Mouse (Mus musculus) lung, embryonic 15.5 days (tissue): ENCODE measurements around the gene Gfi1. TPM values are rescaled to one million over a fixed set of nuclear protein-coding genes. Genes with fewer than 3 reads are reported as not detected.
A peak's percentile ranks its signal among the peaks of the same experiment; 100 is the strongest.

ENCODE experiments used
- ATAC-seq: fragments of 200-750 bp; cut with Nextera tagmentation; 2 replicates; pipeline ENCODE4 v1.8.0; 2017; ENCODE audit warnings: moderate number of reproducible peaks, borderline replicate concordance; ENCODE audit not compliant: low FRiP score, low TSS enrichment; ENCODE audit errors: extremely low read depth
- H3K27ac ChIP-seq: fragments of 300-500 bp; sonication (generic); 2 replicates; pipeline ENCODE4 v1.5.1; 2015; ENCODE audit warnings: moderate library complexity, mild to moderate bottlenecking, inconsistent platforms
- H3K27me3 ChIP-seq: fragments of 300-500 bp; sonication (generic); 2 replicates; pipeline ENCODE4 v1.6.1; 2015; ENCODE audit warnings: inconsistent platforms
- H3K36me3 ChIP-seq: fragments of 300-500 bp; sonication (generic); 2 replicates; pipeline ENCODE4 v1.6.1; 2015; ENCODE audit warnings: inconsistent platforms
- H3K4me1 ChIP-seq: fragments of 300-500 bp; sonication (generic); 2 replicates; pipeline ENCODE4 v1.6.1; 2015; ENCODE audit warnings: inconsistent platforms
- H3K4me2 ChIP-seq: fragments of 300-500 bp; sonication (generic); 2 replicates; pipeline ENCODE4 v1.6.1; 2015; ENCODE audit warnings: inconsistent platforms, mild to moderate bottlenecking, moderate library complexity
- H3K4me3 ChIP-seq: fragments of 300-500 bp; sonication (generic); 2 replicates; pipeline ENCODE4 v1.5.1; 2015; ENCODE audit warnings: mild to moderate bottlenecking, inconsistent platforms
- H3K9ac ChIP-seq: fragments of 300-500 bp; sonication (generic); 2 replicates; pipeline ENCODE4 v1.6.1; 2015; ENCODE audit warnings: inconsistent platforms
- H3K9me3 ChIP-seq: fragments of 300-500 bp; sonication (generic); 2 replicates; pipeline ENCODE4 v1.6.1; 2016; ENCODE audit warnings: inconsistent platforms
- WGBS: fragments of 180-500 bp; shearing (Covaris S2); methylation state at CpG from one replicate; pipeline ENCODE4 v1.1.7; 2015; 5-methylcytosine and 5-hydroxymethylcytosine counted together
- polyA plus RNA-seq: library from polyadenylated mRNA; unstranded; fragments of >200 nt; fragmentation: Nextera tagmentation; extraction: Ambion mirVana; gene quantifications from 2 replicates; pipeline ENCODE4 v1.2.1, GENCODE M21; 2015

Gfi1 gene
- polyA plus RNA-seq = 0.23 and 0.86 TPM in 2 replicates

GRCm38 (mm10) chr5:107725435-107726261 is at the start of gene Gfi1:
Gene Gfi1 (minus strand): TSS chr5:107726036.
- peak within 1 kb of the TSS; percentile 62 for H3K4me2 ChIP-seq
- no peak; the same call in 1 of the 2 replicates for ATAC-seq
- no peak within 1 kb of the TSS for H3K9ac ChIP-seq
- peak within 1 kb of the TSS; percentile 27 for H3K4me3 ChIP-seq
- no peaks in the 10 kb centered on the region for H3K36me3 ChIP-seq
- H3K9me3 ChIP-seq = no peaks in the 10 kb centered on the region
- H3K27me3 ChIP-seq = peaks cover 96% of the 10 kb centered on the region
- under 1% methylated on average over 40 of the region's 41 CpGs for WGBS
- H3K27ac ChIP-seq = no peak within 1 kb of the TSS
- peaks cover 59% of the 10 kb centered on the region for H3K4me1 ChIP-seq

DNA sequence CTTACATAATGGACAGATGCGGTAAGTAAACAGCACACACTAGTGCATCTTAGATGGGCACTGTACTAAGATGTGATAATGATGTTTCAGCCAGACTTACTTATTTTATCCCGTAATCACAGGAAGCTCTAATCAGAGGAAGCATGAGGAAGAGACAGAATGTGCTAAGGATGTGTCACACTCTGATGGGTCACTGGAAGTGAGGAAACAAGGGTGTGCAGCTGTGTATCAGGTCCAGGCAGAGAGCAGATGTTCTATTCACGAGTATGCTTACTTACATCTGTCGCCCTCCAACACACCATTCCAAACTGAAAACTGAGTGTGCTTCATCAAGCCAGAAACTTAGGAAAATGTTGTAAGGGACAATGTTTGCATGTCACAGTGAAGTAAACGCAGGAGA is 46.2 kb upstream of the Gfi1 start:
- Histone ChIP-seq H3K4me1 (no peaks in the 10 kb centered on the region), H3K4me3 (no peak overlapping the region), H3K36me3 (peaks cover 5% of the 10 kb centered on the region; the same call in 1 of the 2 replicates), H3K27ac (no peak overlapping the region), H3K27me3 (no peaks in the 10 kb centered on the region), H3K4me2 (no peak overlapping the region), H3K9me3 (no peaks in the 10 kb centered on the region), H3K9ac (no peak overlapping the region)
- 52% methylated on average over 5 of the region's 5 CpGs for WGBS
- no peak for ATAC-seq

- H3K4me1 ChIP-seq = no peaks in the 10 kb centered on the region
- ATAC-seq = no peak
- H3K27ac ChIP-seq = no peak overlapping the region
- H3K9ac ChIP-seq = no peak overlapping the region
- peaks cover 5% of the 10 kb centered on the region; the same call in 1 of the 2 replicates for H3K36me3 ChIP-seq
- no peak overlapping the region for H3K4me3 ChIP-seq
- no peaks in the 10 kb centered on the region for H3K9me3 ChIP-seq
- no peak overlapping the region for H3K4me2 ChIP-seq
- WGBS = 80% methylated on average over 1 of the region's 1 CpGs
- no peaks in the 10 kb centered on the region for H3K27me3 ChIP-seq
These were observed 42.4 kb upstream of the Gfi1 start for GRCm38 (mm10) chr5:107768224-107768623.

GRCm38 (mm10) chr5:107765946-107766345 is 40.1 kb upstream of the Gfi1 start:
- H3K4me2 ChIP-seq = no peak overlapping the region
- H3K9ac ChIP-seq = no peak overlapping the region
- peaks cover 5% of the 10 kb centered on the region; the same call in 1 of the 2 replicates for H3K36me3 ChIP-seq
- 90% methylated on average over 4 of the region's 4 CpGs for WGBS
- H3K4me3 ChIP-seq = no peak overlapping the region
- H3K4me1 ChIP-seq = no peaks in the 10 kb centered on the region
- H3K9me3 ChIP-seq = no peaks in the 10 kb centered on the region
- H3K27me3 ChIP-seq = no peaks in the 10 kb centered on the region
- H3K27ac ChIP-seq = no peak overlapping the region
- ATAC-seq = no peak

- H3K4me1 ChIP-seq = no peaks in the 10 kb centered on the region
- H3K27me3 ChIP-seq = no peaks in the 10 kb centered on the region
- H3K4me3 ChIP-seq = no peak overlapping the region
- H3K4me2 ChIP-seq = no peak overlapping the region
- H3K9ac ChIP-seq = no peak overlapping the region
- peaks cover 5% of the 10 kb centered on the region; the same call in 1 of the 2 replicates for H3K36me3 ChIP-seq
- H3K27ac ChIP-seq = no peak overlapping the region
- H3K9me3 ChIP-seq = no peaks in the 10 kb centered on the region
- WGBS = 54% methylated on average over 1 of the region's 1 CpGs
- ATAC-seq = no peak
These were observed 38.6 kb upstream of the Gfi1 start for GRCm38 (mm10) chr5:107764486-107764885.

DNA sequence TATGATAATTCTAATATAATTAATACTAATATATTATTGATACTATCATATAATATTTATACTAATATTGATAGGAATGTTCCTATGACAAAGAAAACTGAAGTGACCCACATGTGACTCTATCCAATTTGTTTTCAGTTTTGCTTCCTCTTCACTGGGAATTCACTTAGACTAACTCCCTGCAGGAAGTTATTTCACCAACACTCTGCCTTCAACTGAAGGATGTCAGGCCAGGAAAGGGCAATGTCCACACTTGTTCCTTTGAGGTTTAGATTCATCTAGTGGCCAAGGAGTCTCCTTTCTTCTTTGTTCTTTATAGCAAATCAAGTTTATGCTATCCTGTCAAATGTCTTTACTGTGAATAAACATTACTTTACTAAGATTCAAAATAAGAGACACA is 37.8 kb upstream of the Gfi1 start:
- Histone ChIP-seq H3K4me2 (no peak overlapping the region), H3K9ac (no peak overlapping the region), H3K27me3 (no peaks in the 10 kb centered on the region), H3K27ac (no peak overlapping the region), H3K4me1 (no peaks in the 10 kb centered on the region), H3K36me3 (peaks cover 8% of the 10 kb centered on the region; the same call in 1 of the 2 replicates), H3K4me3 (no peak overlapping the region), H3K9me3 (no peaks in the 10 kb centered on the region)
- ATAC-seq = no peak

DNA sequence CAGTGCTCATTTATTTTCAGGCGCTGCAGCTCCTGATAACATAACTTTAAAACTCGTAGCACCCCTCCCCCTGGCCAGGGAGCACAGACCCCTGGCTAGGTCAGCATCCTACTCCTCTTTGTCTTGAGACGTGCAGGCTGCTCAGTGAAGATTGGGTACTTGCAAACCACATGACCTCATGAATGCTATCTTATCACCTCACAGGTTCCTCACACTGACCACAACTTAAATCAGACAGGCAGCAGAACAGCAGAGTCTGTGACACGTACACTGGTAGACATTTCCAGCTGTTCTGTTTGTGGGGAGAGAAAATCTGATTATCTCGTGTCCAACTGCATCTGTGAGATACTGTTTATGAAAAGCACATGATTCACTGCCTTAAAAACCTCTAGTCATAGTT is 33.3 kb upstream of the Gfi1 start:
- H3K27ac ChIP-seq = no peak overlapping the region
- ATAC-seq = no peak
- H3K4me1 ChIP-seq = peaks cover 9% of the 10 kb centered on the region; the same call in 1 of the 2 replicates
- 43% methylated on average over 5 of the region's 5 CpGs for WGBS
- H3K9me3 ChIP-seq = no peaks in the 10 kb centered on the region
- no peak overlapping the region for H3K4me3 ChIP-seq
- 0 out of 2 replicates have a peak, but pooled peaks cover 2% of the 10 kb centered on the region for H3K36me3 ChIP-seq
- H3K4me2 ChIP-seq = no peak overlapping the region
- no peaks in the 10 kb centered on the region for H3K27me3 ChIP-seq
- H3K9ac ChIP-seq = no peak overlapping the region

DNA sequence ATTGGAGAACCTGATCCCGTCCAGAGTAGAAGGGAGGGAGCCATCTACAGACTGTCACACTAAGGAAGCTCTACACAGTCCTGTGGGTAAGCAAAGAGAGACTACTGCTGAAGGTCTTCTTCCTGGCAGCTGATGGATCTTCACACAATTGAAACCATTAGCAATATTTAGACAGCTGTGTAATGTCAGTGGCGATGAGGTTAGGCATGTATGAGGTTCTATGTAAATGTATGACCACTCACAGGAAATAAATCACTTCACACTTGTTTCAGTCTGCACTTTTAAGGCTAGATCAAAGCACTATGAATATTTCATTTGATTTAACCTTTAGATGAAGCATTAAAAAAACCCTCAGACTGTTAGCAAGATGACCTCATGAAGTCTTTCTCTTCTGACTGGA is 30.2 kb upstream of the Gfi1 start:
- H3K9me3 ChIP-seq = no peaks in the 10 kb centered on the region
- peak; percentile 87 for ATAC-seq
- H3K36me3 ChIP-seq = 0 out of 2 replicates have a peak, but pooled peaks cover 2% of the 10 kb centered on the region
- H3K4me3 ChIP-seq = no peak overlapping the region
- no peaks in the 10 kb centered on the region for H3K27me3 ChIP-seq
- no peak overlapping the region for H3K9ac ChIP-seq
- no peak overlapping the region for H3K27ac ChIP-seq
- no peak overlapping the region for H3K4me2 ChIP-seq
- WGBS = 30% methylated on average over 2 of the region's 2 CpGs
- peaks cover 9% of the 10 kb centered on the region; the same call in 1 of the 2 replicates for H3K4me1 ChIP-seq

DNA sequence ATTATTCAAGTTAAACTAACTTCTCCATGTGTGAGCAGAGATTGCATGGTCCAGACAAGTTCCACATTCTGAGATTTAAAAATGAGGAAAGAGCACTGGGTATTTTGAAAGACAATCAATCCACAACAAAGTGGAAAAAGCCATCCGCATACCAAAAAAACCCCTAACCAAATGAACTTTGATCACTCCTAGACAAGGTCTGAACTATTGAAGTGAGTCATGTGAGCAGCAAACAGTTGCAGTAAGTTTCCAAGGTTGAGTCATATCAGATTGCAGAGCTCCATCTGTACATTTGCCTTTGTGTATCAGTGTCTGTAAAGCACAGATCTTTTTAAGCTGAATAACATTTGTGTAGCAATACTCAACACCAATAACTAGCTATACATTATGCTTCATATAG is 28.9 kb upstream of the Gfi1 start:
- Histone ChIP-seq H3K4me1 (peaks cover 15% of the 10 kb centered on the region), H3K4me2 (no peak overlapping the region), H3K36me3 (0 out of 2 replicates have a peak, but pooled peaks cover 2% of the 10 kb centered on the region), H3K27ac (no peak overlapping the region), H3K9ac (no peak overlapping the region), H3K4me3 (no peak overlapping the region), H3K9me3 (no peaks in the 10 kb centered on the region), H3K27me3 (no peaks in the 10 kb centered on the region)
- WGBS = 80% methylated on average over 1 of the region's 1 CpGs
- no peak for ATAC-seq

GRCm38 (mm10) chr5:107753656-107754055 is 27.8 kb upstream of the Gfi1 start:
- Histone ChIP-seq H3K27ac (no peak overlapping the region), H3K9ac (no peak overlapping the region), H3K27me3 (no peaks in the 10 kb centered on the region), H3K4me2 (no peak overlapping the region), H3K4me1 (peaks cover 24% of the 10 kb centered on the region), H3K4me3 (no peak overlapping the region), H3K9me3 (no peaks in the 10 kb centered on the region), H3K36me3 (no peaks in the 10 kb centered on the region)
- no peak for ATAC-seq
- 94% methylated on average over 7 of the region's 7 CpGs for WGBS

GRCm38 (mm10) chr5:107749229-107749916 is 23.5 kb upstream of the Gfi1 start:
- Histone ChIP-seq H3K36me3 (no peaks in the 10 kb centered on the region), H3K27ac (peak overlapping the region; percentile 70), H3K4me3 (no peak overlapping the region), H3K9me3 (no peaks in the 10 kb centered on the region), H3K4me1 (peaks cover 15% of the 10 kb centered on the region), H3K9ac (no peak overlapping the region), H3K4me2 (peak overlapping the region; percentile 18; the same call in 1 of the 2 replicates), H3K27me3 (no peaks in the 10 kb centered on the region)
- WGBS = 31% methylated on average over 9 of the region's 9 CpGs
- ATAC-seq = peak; percentile 81; the same call in 1 of the 2 replicates

DNA sequence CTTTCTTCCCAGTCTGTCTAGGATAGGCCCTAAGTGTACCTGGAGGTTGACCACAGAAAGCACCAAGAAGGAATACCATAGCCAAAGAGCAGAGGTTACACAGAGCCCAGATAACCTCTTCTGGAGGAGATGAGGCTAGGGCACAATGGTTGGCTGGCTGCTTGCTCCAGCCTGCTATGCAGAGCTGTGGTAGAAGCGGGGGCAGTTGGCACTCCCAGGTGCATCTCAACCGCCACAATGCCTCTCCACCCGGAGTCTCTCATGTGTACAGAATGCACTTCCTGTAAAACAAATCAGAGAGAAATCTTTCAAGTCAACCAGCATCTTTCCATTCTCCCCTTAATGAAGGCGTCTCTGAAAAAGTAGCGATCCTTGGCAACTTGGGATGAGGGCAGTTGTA is 13.2 kb upstream of the Gfi1 start:
- no peaks in the 10 kb centered on the region for H3K9me3 ChIP-seq
- no peak overlapping the region for H3K27ac ChIP-seq
- no peak overlapping the region for H3K9ac ChIP-seq
- no peak overlapping the region for H3K4me2 ChIP-seq
- ATAC-seq = no peak
- no peaks in the 10 kb centered on the region for H3K36me3 ChIP-seq
- no peaks in the 10 kb centered on the region for H3K4me1 ChIP-seq
- H3K27me3 ChIP-seq = no peaks in the 10 kb centered on the region
- H3K4me3 ChIP-seq = no peak overlapping the region
- 91% methylated on average over 5 of the region's 5 CpGs for WGBS
